Comparison of ENCODE assay signal across 8 mouse cellular contexts in the genomic region with DNA sequence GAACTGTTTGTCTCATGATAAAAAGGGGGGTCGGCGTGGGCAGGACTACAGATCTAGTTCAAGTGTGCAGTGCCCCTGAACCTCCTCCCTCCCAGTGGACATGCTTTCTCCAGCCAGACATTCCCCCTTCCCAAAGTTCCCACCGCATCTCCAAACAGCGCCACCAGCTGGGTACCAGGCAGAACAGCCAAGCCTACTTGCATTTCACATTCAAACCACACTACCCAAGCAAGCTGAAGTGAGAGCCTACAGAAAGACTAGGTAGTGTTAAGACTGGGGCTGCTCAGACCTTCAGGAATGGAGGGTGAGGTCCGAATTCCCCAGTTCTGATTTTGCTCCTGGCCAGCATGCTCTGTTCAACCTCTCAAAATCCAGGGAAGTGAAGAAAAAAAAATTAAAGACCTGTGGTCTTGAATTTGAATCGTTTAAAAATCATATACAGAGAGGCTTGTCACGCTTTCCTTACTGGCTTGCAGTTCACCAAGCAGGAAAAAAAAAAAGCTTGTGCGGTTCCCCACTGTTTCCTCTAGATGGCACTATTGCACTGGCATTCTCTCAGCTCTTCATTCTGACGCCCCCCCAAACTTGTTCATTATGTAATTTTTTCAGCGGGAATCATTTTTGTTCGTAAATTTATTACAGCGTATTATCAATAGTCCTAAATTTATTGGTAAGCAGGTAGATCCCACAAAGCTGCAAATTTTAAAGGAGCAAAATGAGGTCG.
A peak's percentile ranks its signal among the peaks of the same experiment; 100 is the strongest.
DNase-seq lines count a peak whose midpoint lies in the region; ATAC-seq and TF ChIP-seq lines count a peak whose summit lies in the region.

No protein-coding gene starts in this region.

- H3K9ac ChIP-seq in hindbrain, embryonic 16.5 days (ENCODE audit: low read depth, low read length): peak overlapping the region; percentile 23; the same call in 1 of the 2 replicates
- H3K9ac ChIP-seq in liver, postnatal 0 days (replicated peaks): no peak overlapping the region

- H3K27me3 ChIP-seq in forebrain, embryonic 10.5 days (ENCODE audit: poor library complexity, severe bottlenecking): peaks cover 5% of the 10 kb centered on the region
- H3K27me3 ChIP-seq in hindbrain, embryonic 16.5 days (replicated peaks; ENCODE audit: control insufficient read depth, insufficient read depth, low read length): no peaks in the 10 kb centered on the region
- H3K27me3 ChIP-seq in liver, postnatal 0 days (ENCODE audit: insufficient read depth, low read length): no peaks in the 10 kb centered on the region

- TF ChIP-seq CTCF in liver, postnatal 0 days (IDR thresholded peaks at IDR 0.05; ENCODE audit: low read depth): peak; percentile 68

- peak; percentile 32 for ATAC-seq in activated CD4-positive, CD25-positive, alpha-beta regulatory T cell, adult 4 months
- ATAC-seq in hindbrain, embryonic 16.5 days: peak; percentile 60
- no peak for ATAC-seq in liver, postnatal 0 days

- no peak overlapping the region; the same call in 1 of the 2 replicates for H3K27ac ChIP-seq in forebrain, embryonic 10.5 days
- H3K27ac ChIP-seq in hindbrain, embryonic 16.5 days (ENCODE audit: low read depth, low read length): peak overlapping the region; percentile 42
- H3K27ac ChIP-seq in liver, postnatal 0 days (ENCODE audit: low read depth): no peak overlapping the region

- no peaks in the 10 kb centered on the region for H3K36me3 ChIP-seq in forebrain, embryonic 10.5 days (replicated peaks)
- no peaks in the 10 kb centered on the region for H3K36me3 ChIP-seq in hindbrain, embryonic 16.5 days (ENCODE audit: control insufficient read depth, insufficient read depth, low read length)
- H3K36me3 ChIP-seq in liver, postnatal 0 days (replicated peaks; ENCODE audit: insufficient read depth, low read length): no peaks in the 10 kb centered on the region

- H3K4me2 ChIP-seq in hindbrain, embryonic 16.5 days (ENCODE audit: low read length): peak overlapping the region; percentile 53
- H3K4me2 ChIP-seq in liver, postnatal 0 days (ENCODE audit: low read depth, low read length): no peak overlapping the region

- H3K9me3 ChIP-seq in forebrain, embryonic 10.5 days: no peaks in the 10 kb centered on the region
- no peaks in the 10 kb centered on the region for H3K9me3 ChIP-seq in hindbrain, embryonic 16.5 days (ENCODE audit: control insufficient read depth, low read length)
- H3K9me3 ChIP-seq in liver, postnatal 0 days (ENCODE audit: low read length): no peaks in the 10 kb centered on the region

- H3K4me3 ChIP-seq in forebrain, embryonic 10.5 days: peak overlapping the region; percentile 32; the same call in 1 of the 2 replicates
- H3K4me3 ChIP-seq in hindbrain, embryonic 16.5 days (ENCODE audit: low read length): peak overlapping the region; percentile 26
- no peak overlapping the region for H3K4me3 ChIP-seq in liver, postnatal 0 days (ENCODE audit: low read depth, low read length)

- 27% methylated on average over 13 of the region's 13 CpGs for WGBS in forebrain, embryonic 10.5 days
- 22% methylated on average over 13 of the region's 13 CpGs for WGBS in hindbrain, embryonic 16.5 days
- 21% methylated on average over 13 of the region's 13 CpGs for WGBS in liver, postnatal 0 days (ENCODE audit: insufficient replicate concordance)

- DNase-seq in left cerebral cortex, adult 11 months (ENCODE audit: low spot score): peak; percentile 59
- DNase-seq in left cerebral cortex, adult 8-10 months (ENCODE audit: low spot score in 2 of 2): no peak
- DNase-seq in forebrain, embryonic 10.5 days (ENCODE audit: extremely low spot score, low spot score): no peak
- DNase-seq in liver, postnatal 0 days: no peak
- peak; percentile 67 for DNase-seq in right cerebral cortex, adult 18-20 months
- no peak for DNase-seq in yolk sac, embryonic 10.5 days (ENCODE audit: low spot score)

- no peak for TF ChIP-seq EP300 in liver, postnatal 0 days (IDR thresholded peaks at IDR 0.05; ENCODE audit: low read depth)

- H3K4me1 ChIP-seq in forebrain, embryonic 10.5 days: peaks cover 17% of the 10 kb centered on the region
- H3K4me1 ChIP-seq in hindbrain, embryonic 16.5 days (ENCODE audit: control insufficient read depth, insufficient read depth, low read depth, low read length): peaks cover 13% of the 10 kb centered on the region
- no peaks in the 10 kb centered on the region for H3K4me1 ChIP-seq in liver, postnatal 0 days (ENCODE audit: insufficient read depth)

Comparison
In these comparisons a context has a peak if more than half of its experiments do, and no peak if none do; other contexts are left out.
1. DNase-seq: peak in left cerebral cortex, adult 11 months (single experiment) and right cerebral cortex, adult 18-20 months (single experiment); none in left cerebral cortex, adult 8-10 months (0 of 2), forebrain, embryonic 10.5 days (single experiment), liver, postnatal 0 days (single experiment) and yolk sac, embryonic 10.5 days (single experiment).